Mouse (Mus musculus) myocyte (in vitro differentiated cells): ENCODE data around the gene Slc7a5.

Experiments used
- MAX ChIP-seq: IDR thresholded peaks from one replicate; pipeline ENCODE4 v1.6.1; 2011; ENCODE audit warnings: low read depth, mild to moderate bottlenecking, control low read depth
- MYOD1 ChIP-seq, 3 experiments: IDR thresholded peaks; one replicate each; pipeline ENCODE4 v1.6.1; 2011; ENCODE audit warnings: control low read depth in 2 of 3, low read depth in 2 of 3, mild to moderate bottlenecking in 2 of 3, moderate library complexity in 1 of 3; ENCODE audit not compliant: insufficient read length in 2 of 3, control insufficient read depth in 1 of 3
- MYOG ChIP-seq, 3 experiments: IDR thresholded peaks; one replicate each; pipeline ENCODE4 v1.6.1; 2011; ENCODE audit warnings: control low read depth in 2 of 3, low read depth in 2 of 3, mild to moderate bottlenecking in 2 of 3; ENCODE audit not compliant: insufficient read length in 2 of 3, control insufficient read depth in 1 of 3, insufficient read depth in 1 of 3
- POLR2A ChIP-seq: IDR thresholded peaks from one replicate; pipeline ENCODE4 v1.6.1; 2011; ENCODE audit warnings: low read depth, mild to moderate bottlenecking, control low read depth, moderate library complexity; ENCODE audit not compliant: insufficient read length
- POLR2AphosphoS2 ChIP-seq: IDR thresholded peaks from one replicate; pipeline ENCODE4 v1.6.1; 2011; ENCODE audit warnings: low read depth, control low read depth; ENCODE audit not compliant: insufficient read length
- REST ChIP-seq: IDR thresholded peaks from one replicate; pipeline ENCODE4 v1.6.1; 2011; ENCODE audit warnings: mild to moderate bottlenecking, control low read depth, moderate library complexity; ENCODE audit not compliant: insufficient read depth, insufficient read length
- SRF ChIP-seq: IDR thresholded peaks from one replicate; pipeline ENCODE4 v1.6.1; 2011; ENCODE audit warnings: low read depth; ENCODE audit not compliant: control insufficient read depth, insufficient read length
- TCF12 ChIP-seq: IDR thresholded peaks from one replicate; pipeline ENCODE4 v1.6.1; 2011; ENCODE audit warnings: mild to moderate bottlenecking, control low read depth; ENCODE audit not compliant: poor library complexity, insufficient read depth, severe bottlenecking
- USF1 ChIP-seq: IDR thresholded peaks from one replicate; pipeline ENCODE4 v1.6.1; 2011; ENCODE audit warnings: low read depth, mild to moderate bottlenecking, control low read depth, moderate library complexity

- TF ChIP-seq POLR2A (no peak), MAX (no peak), SRF (no peak), MYOD1 (IDR thresholded peaks at IDR 0.05; ENCODE audit: control insufficient read depth in 1 of 3, insufficient read length in 2 of 3, low read depth in 2 of 3) (no peak), POLR2AphosphoS2 (peak; percentile 61), TCF12 (no peak), MYOG (IDR thresholded peaks at IDR 0.05; ENCODE audit: control insufficient read depth in 1 of 3, insufficient read depth in 1 of 3, insufficient read length in 2 of 3, low read depth in 2 of 3) (no peak), USF1 (no peak), REST (no peak)
Observed at GRCm38 (mm10) chr8:121899180-121900044, 8.1 kb downstream of the Slc7a5 start.
